Mouse (Mus musculus) liver, embryonic 14.5 days (tissue): ENCODE measurements around the gene Olfr3. TPM values are rescaled to one million over a fixed set of nuclear protein-coding genes. Genes with fewer than 3 reads are reported as not detected.

Experiments
- ATAC-seq: fragments of 200-750 bp; cut with Nextera tagmentation; 2 replicates; pipeline ENCODE4 v1.8.0; 2017; ENCODE audit warnings: moderate number of reproducible peaks, mild to moderate bottlenecking, moderate library complexity; ENCODE audit not compliant: insufficient read depth
- DNase-seq, 3 experiments: peaks; one replicate each; pipeline ENCODE4 v3.0.0-alpha.2; 2012 to 2013; ENCODE audit warnings: low read depth in 3 of 3, low spot score in 3 of 3
- H3K27ac ChIP-seq: fragments of 300-500 bp; sonication (generic); 2 replicates; pipeline ENCODE4 v1.5.1; 2014; ENCODE audit warnings: moderate library complexity, mild to moderate bottlenecking, control low read depth, inconsistent platforms
- H3K27me3 ChIP-seq: fragments of 300-500 bp; sonication (generic); 2 replicates; pipeline ENCODE4 v1.6.1; 2014; ENCODE audit warnings: mild to moderate bottlenecking, low read length, moderate library complexity; ENCODE audit not compliant: control insufficient read depth, insufficient read depth
- H3K36me3 ChIP-seq: fragments of 300-500 bp; sonication (generic); replicated peaks from 2 replicates; pipeline ENCODE4 v1.6.1; 2014; ENCODE audit warnings: low read depth; ENCODE audit not compliant: control insufficient read depth, insufficient read depth
- H3K4me1 ChIP-seq, 2 experiments: fragments of 200-500 bp in 1 of 2; fragments of 300-500 bp in 1 of 2; sonication (generic) in 1 of 2; replicated peaks; 2 replicates each; pipeline ENCODE4 v1.6.1; 2012 to 2014; ENCODE audit warnings: antibody characterized with exemption in 1 of 2, inconsistent platforms in 1 of 2, low read length in 1 of 2; ENCODE audit not compliant: control insufficient read depth in 2 of 2, insufficient read depth in 2 of 2
- H3K4me2 ChIP-seq: fragments of 300-500 bp; sonication (generic); 2 replicates; pipeline ENCODE4 v1.6.1; 2014; ENCODE audit warnings: low read depth, mild to moderate bottlenecking, control low read depth, moderate library complexity
- H3K4me3 ChIP-seq, 2 experiments: fragments of 200-500 bp in 1 of 2; fragments of 300-500 bp in 1 of 2; sonication (generic) in 1 of 2; 2 replicates each; pipeline ENCODE4 v1.5.1; 2012 to 2014; ENCODE audit warnings: low read depth in 2 of 2, low read length in 2 of 2, mild to moderate bottlenecking in 2 of 2, control low read depth in 1 of 2, inconsistent platforms in 1 of 2, moderate library complexity in 1 of 2; ENCODE audit not compliant: insufficient read depth in 1 of 2
- H3K9ac ChIP-seq: fragments of 300-500 bp; sonication (generic); replicated peaks from 2 replicates; pipeline ENCODE4 v1.6.1; 2014; ENCODE audit warnings: mild to moderate bottlenecking, control low read depth, moderate library complexity
- H3K9me3 ChIP-seq: fragments of 300-500 bp; sonication (generic); 2 replicates; pipeline ENCODE4 v1.6.1; 2016; ENCODE audit warnings: low read length, mixed read lengths; ENCODE audit not compliant: control insufficient read depth
- CTCF ChIP-seq: IDR thresholded peaks from 2 replicates; pipeline ENCODE4 v1.5.1; 2016; ENCODE audit warnings: antibody characterized with exemption, low read depth, control low read depth
- EP300 ChIP-seq: IDR thresholded peaks from 2 replicates; pipeline ENCODE4 v1.6.1; 2016; ENCODE audit warnings: antibody characterized with exemption, low read depth
- WGBS: fragments of 180-500 bp; shearing (Covaris S2); extraction: QIAGEN DNeasy Blood & Tissue Kit; methylation state at CpG from one replicate; pipeline ENCODE4 v1.1.7; 2014; ENCODE audit not compliant: insufficient replicate concordance; 5-methylcytosine and 5-hydroxymethylcytosine counted together
- polyA plus RNA-seq, 2 experiments: library from polyadenylated mRNA; depleted of rRNA in 1 of 2; stranded (reverse) in 1 of 2; unstranded in 1 of 2; fragments of >200 nt; fragmentation: Nextera tagmentation in 1 of 2; extraction: Ambion mirVana in 1 of 2; gene quantifications; 2 replicates each; pipeline versions ENCODE4 v1.2.1 to v1.2.3; 2012 to 2014

Gene Olfr3
- not detected in 2 replicates for polyA plus RNA-seq (2012; rRNA removed)
- not detected in 2 replicates for polyA plus RNA-seq (2014; fragmentation: Nextera tagmentation; extraction: Ambion mirVana)

DNA sequence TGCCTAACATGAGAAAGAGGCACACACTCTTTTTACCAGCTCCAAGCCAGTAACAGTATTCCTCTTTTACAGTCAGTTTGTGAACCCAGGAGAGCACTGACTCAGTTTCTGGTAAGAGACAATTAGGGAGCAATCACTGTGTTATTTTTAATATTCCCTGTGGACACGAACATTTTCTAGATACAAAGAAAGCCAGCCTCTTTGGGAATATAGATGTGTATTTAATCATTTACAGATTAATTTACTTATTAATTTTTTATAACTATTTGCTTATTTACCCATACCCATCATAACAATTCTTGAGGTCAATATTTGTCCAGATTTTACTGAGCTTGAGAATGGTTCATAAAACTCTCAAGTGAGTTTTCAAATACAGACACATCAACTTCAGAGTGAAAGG is at the start of gene Olfr3:
Olfr3 (minus strand) TSS at position 101 of the 400 bp plus-strand sequence.
- Histone ChIP-seq H3K9me3 (no peaks in the 10 kb centered on the region), H3K4me2 (no peak within 1 kb of the TSS), H3K27ac (no peak within 1 kb of the TSS), H3K36me3 (no peaks in the 10 kb centered on the region), H3K4me3 (no peak within 1 kb of the TSS), H3K9ac (no peak within 1 kb of the TSS), H3K4me1 (no peaks in the 10 kb centered on the region), H3K27me3 (no peaks in the 10 kb centered on the region)
- no peak for DNase-seq
- TF ChIP-seq EP300: no peak
- no peak for TF ChIP-seq CTCF
- no peak for ATAC-seq
- WGBS: 36% methylated on average over 1 of the region's 1 CpGs

DNA sequence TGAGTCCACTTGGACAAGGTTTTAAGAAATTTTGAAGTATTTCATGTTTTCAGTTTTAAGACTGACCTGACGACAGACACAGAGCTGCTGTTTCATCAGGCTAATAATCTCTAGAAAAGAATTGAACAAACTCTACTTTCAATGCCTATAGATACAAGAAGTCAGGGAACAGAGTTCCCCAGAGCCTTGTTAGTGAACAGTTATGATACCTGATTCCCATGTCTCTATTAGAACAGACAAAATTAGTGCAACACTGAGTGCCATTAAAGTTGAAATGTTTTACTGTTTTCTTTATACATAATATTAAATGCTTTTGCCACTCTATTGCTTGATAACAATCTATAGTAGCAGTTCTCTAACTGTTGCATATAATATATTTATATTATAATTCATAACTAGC is 45.7 kb upstream of the Olfr3 start, which contains the start of gene Olfr351:
Olfr351 (minus strand) TSS at position 101 of the 400 bp plus-strand sequence.
- no peak for TF ChIP-seq CTCF
- no peak for TF ChIP-seq EP300
- no peaks in the 10 kb centered on the region for H3K9me3 ChIP-seq
- no peak within 1 kb of the TSS for H3K9ac ChIP-seq
- DNase-seq (no peak), ATAC-seq (no peak)
- H3K27ac ChIP-seq: no peak within 1 kb of the TSS
- no peak within 1 kb of the TSS for H3K4me3 ChIP-seq
- H3K27me3 ChIP-seq: no peaks in the 10 kb centered on the region
- WGBS: 64% methylated on average over 1 of the region's 1 CpGs
- H3K4me1 ChIP-seq: no peaks in the 10 kb centered on the region
- H3K36me3 ChIP-seq: no peaks in the 10 kb centered on the region
- H3K4me2 ChIP-seq: no peak within 1 kb of the TSS

DNA sequence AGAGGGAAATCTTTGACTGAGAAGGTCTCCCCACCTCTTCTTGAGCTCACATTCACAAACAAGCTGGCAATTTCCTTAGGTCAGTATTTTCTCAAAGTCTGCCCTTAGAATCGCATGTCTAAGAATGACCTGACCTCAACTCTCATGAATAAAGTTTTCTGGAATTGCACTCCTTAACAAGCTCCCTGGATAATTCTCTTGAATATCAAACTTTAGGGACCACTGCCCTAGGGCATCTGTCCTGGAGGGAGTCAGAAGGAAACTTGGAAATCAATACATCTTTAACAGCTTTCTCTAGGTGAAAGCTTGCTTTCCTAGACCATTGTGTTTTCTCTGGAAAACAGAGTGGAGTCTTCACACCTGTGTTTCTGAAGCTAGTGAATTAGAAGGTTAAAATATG is 29.2 kb upstream of the Olfr3 start, which contains the start of gene Olfr350:
Olfr350 (plus strand) TSS at position 301 of the 400 bp plus-strand sequence.
- Histone ChIP-seq H3K4me3 (no peak within 1 kb of the TSS), H3K27me3 (no peaks in the 10 kb centered on the region), H3K9me3 (no peaks in the 10 kb centered on the region), H3K27ac (no peak within 1 kb of the TSS), H3K9ac (no peak within 1 kb of the TSS), H3K36me3 (no peaks in the 10 kb centered on the region), H3K4me2 (no peak within 1 kb of the TSS), H3K4me1 (no peaks in the 10 kb centered on the region)
- TF ChIP-seq EP300 (no peak), CTCF (no peak)
- WGBS: 55% methylated on average over 1 of the region's 1 CpGs
- ATAC-seq (no peak), DNase-seq (no peak)

DNA sequence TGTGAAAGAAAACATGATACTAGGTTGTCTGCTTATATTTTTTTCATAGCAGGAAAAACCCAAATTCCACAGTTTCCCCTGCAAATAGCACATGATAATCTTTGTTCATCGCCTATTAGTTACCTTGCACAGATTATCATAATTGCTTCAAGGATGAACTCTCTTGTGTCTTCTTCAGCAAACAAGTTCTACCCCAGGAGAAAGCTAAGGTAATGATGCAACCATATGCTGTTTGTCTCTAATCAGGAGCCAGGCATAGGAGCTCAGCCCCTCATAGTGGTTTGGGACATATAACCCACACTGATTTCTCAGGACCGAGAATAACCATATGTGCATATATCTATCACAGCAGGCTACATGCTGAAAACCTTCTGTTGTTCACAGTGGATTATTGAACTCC is 26.6 kb downstream of the Olfr3 start, which contains the start of gene Olfr50:
Olfr50 (plus strand) TSS at position 301 of the 400 bp plus-strand sequence.
- Histone ChIP-seq H3K9me3 (no peaks in the 10 kb centered on the region), H3K27ac (no peak within 1 kb of the TSS), H3K4me3 (no peak within 1 kb of the TSS), H3K27me3 (no peaks in the 10 kb centered on the region), H3K4me2 (no peak within 1 kb of the TSS), H3K4me1 (no peaks in the 10 kb centered on the region), H3K36me3 (no peaks in the 10 kb centered on the region), H3K9ac (no peak within 1 kb of the TSS)
- ATAC-seq: no peak
- no peak for TF ChIP-seq CTCF
- no peak for TF ChIP-seq EP300
- no peak for DNase-seq
- 47% methylated on average over 2 of the region's 2 CpGs for WGBS

DNA sequence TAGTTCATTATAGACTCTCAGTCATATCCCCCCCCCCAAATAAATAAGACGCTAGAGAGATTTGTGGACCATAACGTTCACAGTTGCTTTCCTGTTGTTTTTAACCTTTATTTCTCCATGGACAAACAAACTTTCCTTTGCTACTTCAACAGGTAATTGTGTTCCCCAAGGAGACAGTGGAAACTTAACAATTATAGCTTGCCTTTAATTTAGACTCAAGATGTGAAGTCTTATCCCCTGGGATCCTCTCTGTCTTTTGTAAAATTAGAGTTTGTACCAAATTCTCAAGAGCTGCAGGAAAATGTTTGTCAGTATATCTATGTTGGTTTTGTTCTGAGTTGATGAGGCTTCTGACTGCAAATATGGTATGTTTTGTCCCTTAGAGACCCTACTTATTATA is 32.9 kb downstream of the Olfr3 start, which contains the start of gene Olfr348:
Olfr348 (plus strand) TSS at position 301 of the 400 bp plus-strand sequence.
- Histone ChIP-seq H3K4me2 (no peak within 1 kb of the TSS), H3K9ac (no peak within 1 kb of the TSS), H3K4me3 (no peak within 1 kb of the TSS), H3K27ac (no peak within 1 kb of the TSS), H3K9me3 (no peaks in the 10 kb centered on the region), H3K27me3 (no peaks in the 10 kb centered on the region), H3K4me1 (no peaks in the 10 kb centered on the region), H3K36me3 (no peaks in the 10 kb centered on the region)
- WGBS: 48% methylated on average over 2 of the region's 2 CpGs
- no peak for DNase-seq
- TF ChIP-seq EP300: no peak
- no peak for TF ChIP-seq CTCF
- no peak for ATAC-seq

Other genes starting within 250 kb of the Olfr3 start
- not detected in 2 replicates for gene Olfr345, start 177.0 kb downstream of the Olfr3 start, polyA plus RNA-seq (2012; rRNA removed)
- not detected in 2 replicates for gene Olfr345, start 177.0 kb downstream of the Olfr3 start, polyA plus RNA-seq (2014; fragmentation: Nextera tagmentation; extraction: Ambion mirVana)
- gene Olfr346, start 131.2 kb downstream of the Olfr3 start, polyA plus RNA-seq (2012; rRNA removed): not detected in 2 replicates
- not detected in 2 replicates for gene Olfr346, start 131.2 kb downstream of the Olfr3 start, polyA plus RNA-seq (2014; fragmentation: Nextera tagmentation; extraction: Ambion mirVana)
- gene Olfr347, start 85.1 kb downstream of the Olfr3 start, polyA plus RNA-seq (2012; rRNA removed): not detected in 2 replicates
- gene Olfr347, start 85.1 kb downstream of the Olfr3 start, polyA plus RNA-seq (2014; fragmentation: Nextera tagmentation; extraction: Ambion mirVana): not detected in 2 replicates
- gene Olfr348, start 32.8 kb downstream of the Olfr3 start, polyA plus RNA-seq (2012; rRNA removed): not detected in 2 replicates
- gene Olfr348, start 32.8 kb downstream of the Olfr3 start, polyA plus RNA-seq (2014; fragmentation: Nextera tagmentation; extraction: Ambion mirVana): not detected in 2 replicates
- gene Olfr50, start 26.5 kb downstream of the Olfr3 start, polyA plus RNA-seq (2012; rRNA removed): not detected in 2 replicates
- gene Olfr50, start 26.5 kb downstream of the Olfr3 start, polyA plus RNA-seq (2014; fragmentation: Nextera tagmentation; extraction: Ambion mirVana): not detected in 2 replicates
- gene Olfr350, start 29.3 kb upstream of the Olfr3 start, polyA plus RNA-seq (2012; rRNA removed): not detected in 2 replicates
- gene Olfr350, start 29.3 kb upstream of the Olfr3 start, polyA plus RNA-seq (2014; fragmentation: Nextera tagmentation; extraction: Ambion mirVana): not detected in 2 replicates
- gene Olfr351, start 45.6 kb upstream of the Olfr3 start, polyA plus RNA-seq (2012; rRNA removed): not detected in 2 replicates
- gene Olfr351, start 45.6 kb upstream of the Olfr3 start, polyA plus RNA-seq (2014; fragmentation: Nextera tagmentation; extraction: Ambion mirVana): not detected in 2 replicates
- gene Olfr352, start 51.4 kb upstream of the Olfr3 start, polyA plus RNA-seq (2012; rRNA removed): not detected in 2 replicates
- gene Olfr352, start 51.4 kb upstream of the Olfr3 start, polyA plus RNA-seq (2014; fragmentation: Nextera tagmentation; extraction: Ambion mirVana): not detected in 2 replicates
- not detected in 2 replicates for gene Olfr353, start 75.9 kb upstream of the Olfr3 start, polyA plus RNA-seq (2012; rRNA removed)
- not detected in 2 replicates for gene Olfr353, start 75.9 kb upstream of the Olfr3 start, polyA plus RNA-seq (2014; fragmentation: Nextera tagmentation; extraction: Ambion mirVana)
- not detected in 2 replicates for gene Olfr354, start 88.6 kb upstream of the Olfr3 start, polyA plus RNA-seq (2012; rRNA removed)
- not detected in 2 replicates for gene Olfr354, start 88.6 kb upstream of the Olfr3 start, polyA plus RNA-seq (2014; fragmentation: Nextera tagmentation; extraction: Ambion mirVana)
- gene Olfr355, start 111.9 kb upstream of the Olfr3 start, polyA plus RNA-seq (2012; rRNA removed): not detected in 2 replicates
- not detected in 2 replicates for gene Olfr355, start 111.9 kb upstream of the Olfr3 start, polyA plus RNA-seq (2014; fragmentation: Nextera tagmentation; extraction: Ambion mirVana)
- not detected in 2 replicates for gene Olfr356, start 120.1 kb upstream of the Olfr3 start, polyA plus RNA-seq (2012; rRNA removed)
- gene Olfr356, start 120.1 kb upstream of the Olfr3 start, polyA plus RNA-seq (2014; fragmentation: Nextera tagmentation; extraction: Ambion mirVana): not detected in 2 replicates
- not detected in 2 replicates for gene Olfr357, start 176.8 kb upstream of the Olfr3 start, polyA plus RNA-seq (2012; rRNA removed)
- gene Olfr357, start 176.8 kb upstream of the Olfr3 start, polyA plus RNA-seq (2014; fragmentation: Nextera tagmentation; extraction: Ambion mirVana): not detected in 2 replicates
- gene Olfr358, start 192.3 kb upstream of the Olfr3 start, polyA plus RNA-seq (2012; rRNA removed): not detected in 2 replicates
- not detected in 2 replicates for gene Olfr358, start 192.3 kb upstream of the Olfr3 start, polyA plus RNA-seq (2014; fragmentation: Nextera tagmentation; extraction: Ambion mirVana)
- gene Olfr360, start 248.7 kb upstream of the Olfr3 start, polyA plus RNA-seq (2012; rRNA removed): not detected in 2 replicates
- gene Olfr360, start 248.7 kb upstream of the Olfr3 start, polyA plus RNA-seq (2014; fragmentation: Nextera tagmentation; extraction: Ambion mirVana): not detected in 2 replicates